Mouse (Mus musculus): Measurements from ENCODE around the gene Cnot6l. TPM values are rescaled to one million over a fixed set of nuclear protein-coding genes. Genes with fewer than 3 reads are reported as not detected.

Gene Cnot6l
- total RNA-seq, 2 experiments from 2014 or later, result 73.4 to 78.3 TPM

- intact Hi-C loops (cut with DNase I), result loop anchor here (5.0 kb wide), 1 partner anchor 952 kb away; the partner anchor contains the start of gene Paqr3
- peak overlapping the region; percentile 89 for H3K27ac ChIP-seq
- TF ChIP-seq CTCF (IDR thresholded peaks at IDR 0.05), result peak; percentile 8
- H3K4me3 ChIP-seq, result peak overlapping the region; percentile 83
- DNase-seq (ENCODE audit: extremely low spot score in 1 of 2, low spot score in 2 of 2), result peak; percentile 26 to 35
These were observed 3.3 kb downstream of the Cnot6l start for GRCm38 (mm10) chr5:96160467-96161262.

DNA sequence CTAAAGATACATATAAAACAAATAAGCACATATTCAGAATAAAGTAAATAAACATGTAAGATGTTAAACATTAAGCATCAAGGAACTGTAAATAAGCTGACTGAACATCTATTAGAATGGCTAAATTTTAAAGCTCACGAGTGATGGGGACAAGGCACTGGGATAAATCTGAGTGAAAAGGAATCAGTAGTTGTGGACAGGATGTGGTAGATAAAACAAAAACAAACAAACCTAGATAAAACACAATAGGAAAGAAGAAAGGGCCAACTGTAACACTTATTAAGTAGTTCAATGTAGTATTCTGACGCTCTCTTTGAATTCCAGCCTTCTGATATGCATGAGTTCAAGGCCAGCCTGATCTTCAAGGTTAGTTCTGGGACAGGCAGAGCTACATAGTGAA is 21.6 kb downstream of the Cnot6l start:
- no peak for TF ChIP-seq CTCF (IDR thresholded peaks at IDR 0.05)
- Histone ChIP-seq H3K27ac (no peak overlapping the region), H3K4me3 (no peak overlapping the region)
- no peak for DNase-seq (ENCODE audit: extremely low spot score in 1 of 2, low spot score in 2 of 2)
- intact Hi-C loops (cut with DNase I), result no loop called here

- no peak for DNase-seq (ENCODE audit: extremely low spot score in 1 of 2, low spot score in 2 of 2)
- no peak overlapping the region for H3K4me3 ChIP-seq
- intact Hi-C loops (cut with DNase I), result no loop called here
- TF ChIP-seq CTCF (IDR thresholded peaks at IDR 0.05), result no peak
- no peak overlapping the region for H3K27ac ChIP-seq
These were observed 33.3 kb downstream of the Cnot6l start for GRCm38 (mm10) chr5:96130683-96131082.

DNA sequence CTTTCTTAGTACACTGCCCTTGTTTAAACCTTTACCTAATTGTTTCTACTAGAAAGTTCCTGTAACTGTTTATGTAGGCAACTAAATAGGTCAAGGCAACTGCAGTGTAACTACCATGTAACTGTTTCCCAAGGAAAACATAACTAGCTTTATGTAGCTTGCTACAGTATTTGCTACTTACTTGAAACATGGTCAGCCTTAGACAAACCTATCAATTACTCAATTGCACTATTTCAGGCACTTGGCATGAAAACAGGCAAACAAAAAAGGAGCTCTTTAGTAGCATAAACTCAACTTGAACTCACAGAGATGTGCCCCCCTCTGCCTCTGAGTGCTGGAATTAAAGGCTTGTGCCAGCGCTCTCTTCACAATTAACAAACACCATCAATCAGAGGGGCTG is 37.1 kb downstream of the Cnot6l start:
- intact Hi-C loops (cut with DNase I), result no loop called here
- no peak for DNase-seq (ENCODE audit: extremely low spot score in 1 of 2, low spot score in 2 of 2)
- Histone ChIP-seq H3K4me3 (no peak overlapping the region), H3K27ac (no peak overlapping the region)
- no peak for TF ChIP-seq CTCF (IDR thresholded peaks at IDR 0.05)

GRCm38 (mm10) chr5:96114943-96115342 is 49.0 kb downstream of the Cnot6l start:
- no peak overlapping the region for H3K27ac ChIP-seq
- H3K4me3 ChIP-seq, result no peak overlapping the region
- no peak for TF ChIP-seq CTCF (IDR thresholded peaks at IDR 0.05)
- intact Hi-C loops (cut with DNase I), result no loop called here
- no peak for DNase-seq (ENCODE audit: extremely low spot score in 1 of 2, low spot score in 2 of 2)

GRCm38 (mm10) chr5:96104644-96105043 is 59.3 kb downstream of the Cnot6l start:
- intact Hi-C loops (cut with DNase I), result no loop called here
- Histone ChIP-seq H3K27ac (no peak overlapping the region), H3K4me3 (no peak overlapping the region)
- no peak for DNase-seq (ENCODE audit: extremely low spot score in 1 of 2, low spot score in 2 of 2)
- TF ChIP-seq CTCF (IDR thresholded peaks at IDR 0.05), result no peak

GRCm38 (mm10) chr5:96091468-96091867 is 72.5 kb downstream of the Cnot6l start:
- no peak for TF ChIP-seq CTCF (IDR thresholded peaks at IDR 0.05)
- no peak overlapping the region for H3K4me3 ChIP-seq
- no peak for DNase-seq (ENCODE audit: extremely low spot score in 1 of 2, low spot score in 2 of 2)
- H3K27ac ChIP-seq, result no peak overlapping the region
- intact Hi-C loops (cut with DNase I), result no loop called here

DNA sequence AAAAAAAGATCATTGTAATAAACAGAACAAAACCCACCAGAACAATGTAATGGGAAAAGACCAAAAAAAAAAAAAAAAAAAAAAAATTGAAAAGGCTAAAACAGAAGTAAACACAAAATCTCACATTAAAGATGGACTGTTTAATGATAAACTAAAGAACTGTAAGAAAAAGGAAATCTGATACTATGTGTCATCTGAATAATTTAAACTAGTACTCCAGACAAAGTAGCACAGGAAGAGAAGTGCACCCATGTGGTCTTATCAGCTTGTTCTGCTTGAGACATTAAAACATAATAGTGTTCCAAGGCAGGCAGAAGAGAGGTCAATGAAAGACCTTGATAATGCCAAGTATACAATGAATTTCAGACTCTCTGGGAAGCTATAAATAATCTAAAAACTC is 78.6 kb downstream of the Cnot6l start:
- Histone ChIP-seq H3K4me3 (no peak overlapping the region), H3K27ac (no peak overlapping the region)
- TF ChIP-seq CTCF (IDR thresholded peaks at IDR 0.05), result no peak
- no peak for DNase-seq (ENCODE audit: extremely low spot score in 1 of 2, low spot score in 2 of 2)
- intact Hi-C loops (cut with DNase I), result no loop called here

DNA sequence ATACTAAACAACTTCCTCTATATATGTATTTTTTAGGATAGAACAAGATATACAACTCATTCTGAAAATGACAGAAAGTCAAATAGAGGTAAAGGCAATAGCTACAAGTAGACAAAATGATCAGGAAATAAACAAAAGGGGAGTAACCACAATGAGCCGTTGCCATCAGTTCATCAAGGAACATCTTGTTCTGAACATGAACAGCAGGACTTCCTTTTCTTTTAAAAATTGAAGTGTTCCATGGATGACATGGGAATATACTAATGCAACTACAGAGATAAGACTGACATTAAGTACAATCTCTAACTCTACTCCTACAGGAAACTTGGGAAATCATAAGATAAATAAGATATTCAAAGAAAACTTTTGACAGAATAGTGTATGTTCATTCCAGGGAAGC is 84.9 kb downstream of the Cnot6l start:
- H3K4me3 ChIP-seq, result no peak overlapping the region
- TF ChIP-seq CTCF (IDR thresholded peaks at IDR 0.05), result no peak
- no peak overlapping the region for H3K27ac ChIP-seq
- no peak for DNase-seq (ENCODE audit: extremely low spot score in 1 of 2, low spot score in 2 of 2)
- intact Hi-C loops (cut with DNase I), result no loop called here

DNA sequence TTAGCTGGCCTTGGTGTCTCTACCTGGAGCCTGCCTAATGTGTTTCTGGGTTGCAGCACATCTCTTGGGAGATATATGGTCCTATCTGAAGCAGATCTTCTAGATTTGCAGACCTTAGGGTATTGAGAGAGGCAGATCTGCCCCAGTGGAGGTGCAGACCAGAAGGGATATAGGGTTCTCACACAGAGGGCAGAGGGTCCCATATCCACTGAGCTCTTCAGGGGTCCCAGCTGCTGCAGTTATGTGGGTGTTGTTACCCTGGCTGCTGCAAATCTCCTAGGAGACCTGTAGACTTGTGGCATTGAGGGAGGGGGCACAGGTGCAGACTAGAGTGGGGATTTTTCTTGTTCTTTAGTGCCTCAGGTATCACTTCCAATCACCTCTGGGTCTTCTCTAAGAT is 98.4 kb downstream of the Cnot6l start:
- intact Hi-C loops (cut with DNase I), result no loop called here
- TF ChIP-seq CTCF (IDR thresholded peaks at IDR 0.05), result no peak

DNA sequence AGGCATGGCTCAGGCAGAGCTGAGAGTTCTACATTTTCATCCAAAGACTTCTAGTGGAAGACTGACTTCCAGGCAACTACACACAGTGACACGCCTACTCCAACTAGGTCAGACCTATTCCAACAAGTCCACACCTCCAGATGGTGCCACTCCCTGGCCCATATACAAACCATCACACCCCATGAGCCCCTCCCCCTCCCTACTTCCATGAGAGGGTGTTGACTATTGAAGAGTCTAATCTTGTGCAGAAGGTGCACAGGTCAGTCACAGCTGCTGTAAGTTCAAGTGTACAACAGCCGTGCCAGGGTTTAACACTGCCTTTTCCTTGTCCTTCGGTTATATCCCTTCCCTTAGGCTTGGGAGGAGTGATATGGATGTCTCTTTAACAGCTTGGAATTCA is 121.5 kb downstream of the Cnot6l start:
- no peak for TF ChIP-seq CTCF (IDR thresholded peaks at IDR 0.05)
- Histone ChIP-seq H3K4me3 (no peak overlapping the region), H3K27ac (no peak overlapping the region)
- intact Hi-C loops (cut with DNase I), result no loop called here
- DNase-seq (ENCODE audit: extremely low spot score in 1 of 2, low spot score in 2 of 2), result no peak

More for the DNA sequence above, 98.4 kb downstream of the Cnot6l start:
- DNase-seq (ENCODE audit: extremely low spot score in 1 of 2, low spot score in 2 of 2), result no peak
- Histone ChIP-seq H3K4me3 (no peak overlapping the region), H3K27ac (no peak overlapping the region)

GRCm38 (mm10) chr5:96041507-96042104 is 122.4 kb downstream of the Cnot6l start:
- TF ChIP-seq CTCF (IDR thresholded peaks at IDR 0.05), result no peak

More at GRCm38 (mm10) chr5:96041507-96042104, 122.4 kb downstream of the Cnot6l start:
- H3K27ac ChIP-seq, result no peak overlapping the region
- no peak overlapping the region for H3K4me3 ChIP-seq
- intact Hi-C loops (cut with DNase I), result no loop called here
- DNase-seq (ENCODE audit: extremely low spot score in 1 of 2, low spot score in 2 of 2), result no peak
